Mouse (Mus musculus): ENCODE data around the gene Rasa4.

- TF ChIP-seq CTCF (IDR thresholded peaks at IDR 0.05) (no peak), POLR2A (IDR thresholded peaks at IDR 0.05; ENCODE audit: insufficient read depth, low read depth, low read length) (no peak), EP300 (IDR thresholded peaks at IDR 0.05; ENCODE audit: insufficient read depth, low read depth, low read length) (no peak)
Observed at GRCm38 (mm10) chr5:136091927-136092326, 8.2 kb downstream of the Rasa4 start.

All from heart, adult 2 months (tissue).